Mouse (Mus musculus): Measurements from ENCODE around the gene Stk32c. TPM values are rescaled to one million over a fixed set of nuclear protein-coding genes. Genes with fewer than 3 reads are reported as not detected.

The Stk32c gene
- polyA plus RNA-seq (2014; fragmentation: Nextera tagmentation; extraction: Ambion mirVana), result 1.2 and 2.8 TPM in 2 replicates

- Histone ChIP-seq H3K27me3 (ENCODE audit: control insufficient read depth, insufficient read depth, low read length) (no peaks in the 10 kb centered on the region), H3K4me1 (replicated peaks; ENCODE audit: control insufficient read depth, insufficient read depth, low read length) (peaks cover 11% of the 10 kb centered on the region), H3K9ac (peak within 1 kb of the TSS; percentile 68), H3K36me3 (replicated peaks; ENCODE audit: control insufficient read depth, insufficient read depth) (no peaks in the 10 kb centered on the region), H3K4me3 (replicated peaks; ENCODE audit: low read length) (peak within 1 kb of the TSS; percentile 55), H3K27ac (peak within 1 kb of the TSS; percentile 88), H3K9me3 (ENCODE audit: control insufficient read depth, low read length) (no peaks in the 10 kb centered on the region), H3K4me2 (replicated peaks) (peak within 1 kb of the TSS; percentile 60)
- WGBS, result 3% methylated on average over 53 of the region's 53 CpGs
- DNase-seq (ENCODE audit: low spot score) (peak; percentile 97), ATAC-seq (ENCODE audit: low FRiP score) (peak; percentile 97)
Measured at GRCm38 (mm10) chr7:139212754-139213745, at the start of gene Stk32c, which contains the start of gene Lrrc27. Gene Stk32c, minus strand, starts transcription at chr7:139213307. Gene Lrrc27, plus strand, starts transcription at chr7:139212988.

- Histone ChIP-seq H3K4me1 (replicated peaks; ENCODE audit: control insufficient read depth, insufficient read depth, low read length) (peaks cover 4% of the 10 kb centered on the region; the same call in 1 of the 2 replicates), H3K9me3 (ENCODE audit: control insufficient read depth, low read length) (0 out of 2 replicates have a peak, but pooled peaks cover 4% of the 10 kb centered on the region), H3K36me3 (replicated peaks; ENCODE audit: control insufficient read depth, insufficient read depth) (peaks cover 14% of the 10 kb centered on the region), H3K9ac (no peak overlapping the region), H3K27me3 (ENCODE audit: control insufficient read depth, insufficient read depth, low read length) (no peaks in the 10 kb centered on the region), H3K4me3 (replicated peaks; ENCODE audit: low read length) (no peak overlapping the region), H3K4me2 (replicated peaks) (no peak overlapping the region), H3K27ac (no peak overlapping the region)
- DNase-seq (ENCODE audit: low spot score) (no peak), ATAC-seq (ENCODE audit: low FRiP score) (no peak)
- WGBS, result 74% methylated on average over 10 of the region's 10 CpGs
Measured at GRCm38 (mm10) chr7:139257752-139258542, 44.8 kb upstream of the Stk32c start.

DNA sequence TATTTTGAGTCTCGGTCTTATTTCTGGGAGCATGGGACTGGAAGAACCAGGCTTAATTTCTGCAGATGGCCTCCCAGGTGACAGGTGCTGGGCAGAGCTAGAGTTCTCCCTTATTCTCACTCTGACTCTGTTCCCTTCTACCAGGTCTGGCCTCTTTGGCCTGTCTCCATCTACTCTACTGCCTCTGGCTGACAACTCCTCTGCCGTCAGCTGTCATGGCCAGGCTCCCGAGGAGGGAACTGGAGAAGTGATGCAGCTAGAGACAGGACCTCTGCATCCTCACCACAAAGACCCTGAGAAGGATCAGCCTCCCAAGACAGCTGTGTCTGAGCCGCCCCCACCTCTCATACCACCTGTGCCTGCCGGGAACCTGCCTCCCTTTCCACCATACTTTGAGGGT lies 41.5 kb upstream of the Stk32c start:
- WGBS, result 85% methylated on average over 5 of the region's 5 CpGs
- no peak for DNase-seq (ENCODE audit: low spot score)
- Histone ChIP-seq H3K27ac (no peak overlapping the region), H3K9me3 (ENCODE audit: control insufficient read depth, low read length) (no peaks in the 10 kb centered on the region), H3K4me3 (replicated peaks; ENCODE audit: low read length) (no peak overlapping the region), H3K9ac (no peak overlapping the region), H3K36me3 (replicated peaks; ENCODE audit: control insufficient read depth, insufficient read depth) (peaks cover 14% of the 10 kb centered on the region), H3K27me3 (ENCODE audit: control insufficient read depth, insufficient read depth, low read length) (no peaks in the 10 kb centered on the region), H3K4me2 (replicated peaks) (no peak overlapping the region), H3K4me1 (replicated peaks; ENCODE audit: control insufficient read depth, insufficient read depth, low read length) (peaks cover 20% of the 10 kb centered on the region)
- no peak for ATAC-seq (ENCODE audit: low FRiP score)

- H3K27ac ChIP-seq, result no peak overlapping the region
- WGBS, result 85% methylated on average over 3 of the region's 3 CpGs
- no peak overlapping the region for H3K9ac ChIP-seq
- DNase-seq (ENCODE audit: low spot score) (no peak), ATAC-seq (ENCODE audit: low FRiP score) (no peak)
- H3K4me2 ChIP-seq (replicated peaks), result no peak overlapping the region
- H3K27me3 ChIP-seq (ENCODE audit: control insufficient read depth, insufficient read depth, low read length), result no peaks in the 10 kb centered on the region
- H3K36me3 ChIP-seq (replicated peaks; ENCODE audit: control insufficient read depth, insufficient read depth), result peaks cover 14% of the 10 kb centered on the region
- H3K9me3 ChIP-seq (ENCODE audit: control insufficient read depth, low read length), result no peaks in the 10 kb centered on the region
- no peak overlapping the region for H3K4me3 ChIP-seq (replicated peaks; ENCODE audit: low read length)
- peaks cover 29% of the 10 kb centered on the region for H3K4me1 ChIP-seq (replicated peaks; ENCODE audit: control insufficient read depth, insufficient read depth, low read length)
Measured at GRCm38 (mm10) chr7:139253462-139253861, 40.4 kb upstream of the Stk32c start.

DNA sequence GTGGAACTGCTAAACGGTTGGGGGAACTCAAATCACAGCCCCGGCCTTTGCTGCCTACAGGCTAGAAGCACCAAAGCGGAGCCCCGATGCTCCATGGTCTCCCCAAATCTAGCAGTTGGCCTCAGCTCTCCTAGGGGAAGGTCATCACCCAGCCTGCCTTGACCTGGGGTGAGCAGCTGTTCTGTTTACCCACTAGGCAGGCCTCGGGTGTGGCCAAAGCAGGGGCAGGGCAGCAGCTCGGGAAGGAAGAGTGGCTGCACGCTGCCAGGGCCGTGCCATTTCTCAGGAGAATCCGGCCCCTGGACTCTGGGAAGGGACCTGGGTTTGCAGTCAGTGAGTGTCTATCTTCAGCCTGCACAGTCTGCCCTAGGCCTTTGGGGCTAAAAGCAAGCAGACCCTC lies 39.9 kb upstream of the Stk32c start:
- ATAC-seq (ENCODE audit: low FRiP score) (no peak), DNase-seq (ENCODE audit: low spot score) (no peak)
- H3K9ac ChIP-seq, result no peak overlapping the region
- H3K27me3 ChIP-seq (ENCODE audit: control insufficient read depth, insufficient read depth, low read length), result no peaks in the 10 kb centered on the region
- no peaks in the 10 kb centered on the region for H3K9me3 ChIP-seq (ENCODE audit: control insufficient read depth, low read length)
- H3K4me3 ChIP-seq (replicated peaks; ENCODE audit: low read length), result no peak overlapping the region
- no peak overlapping the region for H3K4me2 ChIP-seq (replicated peaks)
- WGBS, result 73% methylated on average over 9 of the region's 9 CpGs
- H3K36me3 ChIP-seq (replicated peaks; ENCODE audit: control insufficient read depth, insufficient read depth), result peaks cover 14% of the 10 kb centered on the region
- H3K27ac ChIP-seq, result no peak overlapping the region
- peaks cover 29% of the 10 kb centered on the region for H3K4me1 ChIP-seq (replicated peaks; ENCODE audit: control insufficient read depth, insufficient read depth, low read length)

DNA sequence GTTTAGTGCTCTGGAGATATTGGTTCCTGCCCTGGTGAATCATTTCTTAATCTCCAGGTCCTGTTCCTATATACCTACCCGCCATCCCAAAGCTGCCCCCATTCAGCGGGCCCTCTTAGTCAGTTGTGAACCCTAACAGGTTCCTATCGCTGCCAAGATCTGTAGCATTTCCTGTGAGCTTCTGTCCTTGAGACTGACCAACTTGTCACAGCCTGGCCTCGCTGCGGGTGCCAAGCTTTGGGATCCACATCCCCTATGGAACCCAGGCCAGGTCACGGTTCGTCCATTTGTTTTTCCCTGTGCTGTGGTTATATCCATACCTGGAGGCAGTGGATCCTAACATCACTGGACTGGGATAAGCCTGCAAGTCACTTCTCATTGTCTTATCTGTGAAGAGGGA lies 39.5 kb upstream of the Stk32c start:
- 92% methylated on average over 7 of the region's 7 CpGs for WGBS
- no peak for ATAC-seq (ENCODE audit: low FRiP score)
- H3K4me1 ChIP-seq (replicated peaks; ENCODE audit: control insufficient read depth, insufficient read depth, low read length), result peaks cover 32% of the 10 kb centered on the region

DNA sequence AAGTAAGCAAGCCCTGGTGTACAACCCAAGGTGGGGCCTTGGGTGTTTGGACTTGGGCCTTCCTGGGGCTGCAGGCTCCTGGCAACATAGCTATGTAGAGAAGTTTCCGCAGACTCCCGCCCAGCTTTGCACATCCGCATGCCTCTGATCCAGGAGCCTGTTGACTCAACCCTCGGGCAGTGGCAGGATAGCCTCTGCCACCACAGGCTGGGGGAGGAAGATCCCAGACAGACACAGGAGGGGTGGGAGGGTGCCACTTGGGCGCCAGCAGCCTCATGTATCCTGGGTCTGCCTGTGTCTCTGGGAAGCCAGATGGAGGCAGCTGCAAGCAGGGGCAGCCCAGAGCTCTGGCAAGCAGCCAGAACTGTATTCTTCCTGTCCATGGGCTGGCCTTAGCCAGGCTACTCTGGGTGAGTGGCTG lies 38.8 kb upstream of the Stk32c start:
- Histone ChIP-seq H3K4me3 (replicated peaks; ENCODE audit: low read length) (no peak overlapping the region), H3K27me3 (ENCODE audit: control insufficient read depth, insufficient read depth, low read length) (0 out of 2 replicates have a peak, but pooled peaks cover 3% of the 10 kb centered on the region), H3K4me2 (replicated peaks) (no peak overlapping the region), H3K9me3 (ENCODE audit: control insufficient read depth, low read length) (no peaks in the 10 kb centered on the region), H3K9ac (no peak overlapping the region), H3K27ac (peak overlapping the region; percentile 14; the same call in 1 of the 2 replicates), H3K36me3 (replicated peaks; ENCODE audit: control insufficient read depth, insufficient read depth) (peaks cover 14% of the 10 kb centered on the region), H3K4me1 (replicated peaks; ENCODE audit: control insufficient read depth, insufficient read depth, low read length) (peaks cover 38% of the 10 kb centered on the region)
- no peak for ATAC-seq (ENCODE audit: low FRiP score)
- peak; percentile 63 for DNase-seq (ENCODE audit: low spot score)
- 56% methylated on average over 5 of the region's 5 CpGs for WGBS

More for the DNA sequence above, 39.5 kb upstream of the Stk32c start:
- no peak overlapping the region for H3K27ac ChIP-seq
- no peak overlapping the region for H3K4me3 ChIP-seq (replicated peaks; ENCODE audit: low read length)
- peaks cover 14% of the 10 kb centered on the region for H3K36me3 ChIP-seq (replicated peaks; ENCODE audit: control insufficient read depth, insufficient read depth)
- H3K9ac ChIP-seq, result no peak overlapping the region
- DNase-seq (ENCODE audit: low spot score), result no peak
- no peak overlapping the region for H3K4me2 ChIP-seq (replicated peaks)
- H3K9me3 ChIP-seq (ENCODE audit: control insufficient read depth, low read length), result no peaks in the 10 kb centered on the region
- no peaks in the 10 kb centered on the region for H3K27me3 ChIP-seq (ENCODE audit: control insufficient read depth, insufficient read depth, low read length)

GRCm38 (mm10) chr7:139249406-139250210 lies 36.5 kb upstream of the Stk32c start:
- H3K27me3 ChIP-seq (ENCODE audit: control insufficient read depth, insufficient read depth, low read length), result 0 out of 2 replicates have a peak, but pooled peaks cover 11% of the 10 kb centered on the region
- no peaks in the 10 kb centered on the region for H3K9me3 ChIP-seq (ENCODE audit: control insufficient read depth, low read length)
- ATAC-seq (ENCODE audit: low FRiP score) (no peak), DNase-seq (ENCODE audit: low spot score) (no peak)
- no peaks in the 10 kb centered on the region for H3K36me3 ChIP-seq (replicated peaks; ENCODE audit: control insufficient read depth, insufficient read depth)
- WGBS, result 32% methylated on average over 7 of the region's 7 CpGs
- peaks cover 38% of the 10 kb centered on the region for H3K4me1 ChIP-seq (replicated peaks; ENCODE audit: control insufficient read depth, insufficient read depth, low read length)
- H3K9ac ChIP-seq, result peak overlapping the region; percentile 84; the same call in 1 of the 2 replicates
- H3K4me2 ChIP-seq (replicated peaks), result peak overlapping the region; percentile 96
- H3K27ac ChIP-seq, result no peak overlapping the region
- 0 out of 2 replicates have a peak overlapping the region, but pooled peaks have one; percentile 72 for H3K4me3 ChIP-seq (replicated peaks; ENCODE audit: low read length)

All from hindbrain, embryonic 14.5 days (tissue).